Mouse (Mus musculus) frontal cortex, adult (tissue): ENCODE measurements around the gene Lrmp.
"Not testable (repeated sequence)": the region's sequence is repeated elsewhere in the genome, so short reads cannot be mapped to it uniquely, and the experiment has no call there.

ENCODE experiments used
- ATAC-seq: cut with Nextera tagmentation; 2 replicates; pipeline ENCODE4 v1.9.2; 2017; ENCODE audit warnings: mild to moderate bottlenecking, moderate library complexity, mixed read lengths; ENCODE audit not compliant: low TSS enrichment

Gene Lrmp

DNA sequence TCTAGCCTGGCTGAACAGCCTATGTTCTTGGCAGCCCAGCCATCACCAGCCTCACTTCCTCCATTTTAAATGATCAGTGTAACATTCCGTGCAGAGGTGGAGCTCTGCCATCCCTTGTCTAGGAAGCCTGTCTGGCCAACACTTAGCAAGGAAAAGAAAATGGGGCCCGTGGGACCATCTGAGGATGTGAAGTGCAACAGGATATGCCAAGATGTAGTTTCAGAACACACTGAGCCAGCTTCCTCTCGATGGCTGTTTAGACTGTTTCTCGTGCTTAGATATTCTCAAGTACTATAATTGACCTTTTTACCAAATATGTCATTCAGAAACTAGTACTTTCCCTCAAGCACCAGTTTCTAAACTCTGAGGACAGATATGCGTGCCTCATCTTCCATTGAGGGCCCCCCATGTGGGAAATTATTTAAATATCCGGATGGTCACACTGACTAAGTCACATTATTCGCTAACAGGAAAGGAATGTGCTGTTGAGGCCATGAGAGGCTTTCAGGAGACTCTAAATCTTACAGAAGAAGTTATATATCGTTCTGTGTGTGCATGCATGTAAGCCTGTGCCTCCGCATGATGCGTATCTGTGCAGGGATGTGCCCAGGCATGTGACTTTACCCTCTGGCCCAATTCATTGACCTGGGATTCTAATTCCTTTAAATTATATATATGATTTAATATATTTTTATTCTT, 11.1 kb upstream of the Lrmp start:
- ATAC-seq: no peak

DNA sequence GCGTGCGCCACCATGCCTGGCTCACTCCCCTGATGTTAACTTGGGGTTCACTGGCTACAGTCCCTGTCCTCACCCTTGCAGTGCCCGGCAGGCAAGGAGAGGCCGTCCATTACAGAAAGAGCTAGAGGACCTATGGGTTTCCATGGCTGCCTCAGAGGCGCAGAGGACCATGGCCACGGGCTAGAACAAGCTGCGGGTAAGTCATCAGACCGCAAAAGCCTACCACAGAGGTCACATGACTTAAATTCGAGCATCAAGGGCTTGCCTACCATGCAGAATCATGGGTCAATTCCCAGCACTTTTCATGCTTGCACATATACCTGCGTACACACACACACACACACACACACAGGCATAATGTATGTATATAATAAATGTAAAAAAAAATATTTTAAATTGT, 10.0 kb upstream of the Lrmp start:
- ATAC-seq: no peak

DNA sequence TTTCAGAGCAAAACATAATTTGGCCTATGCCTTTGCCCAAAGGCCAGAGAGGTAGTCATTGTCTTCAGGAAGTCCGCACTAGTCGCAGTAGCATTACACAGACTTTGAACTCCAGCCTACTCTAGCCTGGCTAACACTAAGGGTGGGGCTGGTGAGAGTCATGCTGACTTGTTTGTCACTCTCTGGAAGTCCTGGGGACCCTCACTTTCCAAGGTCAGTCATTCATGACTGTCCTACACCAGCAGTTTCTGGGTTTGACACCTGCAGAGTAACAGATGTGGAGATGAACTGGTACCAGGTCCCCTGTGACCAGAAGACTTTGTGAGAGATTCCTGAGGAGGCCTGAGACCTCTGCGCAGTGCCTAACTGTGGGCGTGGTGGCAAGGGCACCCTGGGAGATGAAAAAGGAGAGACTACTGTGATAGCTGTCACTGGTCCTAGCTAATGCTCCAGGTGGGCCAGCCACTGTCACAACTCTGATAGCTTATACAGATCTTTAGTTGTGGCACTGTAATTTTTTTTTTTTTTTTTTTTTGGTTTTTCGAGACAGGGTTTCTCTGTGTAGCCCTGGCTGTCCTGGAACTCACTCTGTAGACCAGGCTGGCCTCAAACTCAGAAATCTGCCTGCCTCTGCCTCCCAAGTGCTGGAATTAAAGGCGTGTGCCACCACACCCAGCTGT, 9.2 kb upstream of the Lrmp start:
- ATAC-seq: no peak

DNA sequence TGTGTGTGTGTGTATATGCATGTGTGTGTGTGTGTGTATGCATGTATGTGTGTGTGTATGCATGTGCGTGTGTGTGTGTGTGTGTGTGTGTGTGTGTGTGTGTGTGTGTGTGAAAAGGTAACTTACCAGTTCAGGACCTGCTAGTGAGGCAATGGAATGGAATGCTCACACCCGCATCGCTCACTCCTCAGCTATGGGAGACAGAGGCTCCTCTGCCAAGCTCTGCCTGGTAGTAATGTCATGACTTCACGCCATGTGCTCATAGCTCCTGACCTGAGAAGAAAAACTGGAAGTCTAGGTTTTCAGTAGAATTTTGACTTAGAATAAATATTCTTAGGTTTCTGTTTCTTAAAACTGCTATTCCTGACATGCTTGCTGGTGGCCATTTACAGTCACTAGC, 4.7 kb upstream of the Lrmp start:
- ATAC-seq: no peak

DNA sequence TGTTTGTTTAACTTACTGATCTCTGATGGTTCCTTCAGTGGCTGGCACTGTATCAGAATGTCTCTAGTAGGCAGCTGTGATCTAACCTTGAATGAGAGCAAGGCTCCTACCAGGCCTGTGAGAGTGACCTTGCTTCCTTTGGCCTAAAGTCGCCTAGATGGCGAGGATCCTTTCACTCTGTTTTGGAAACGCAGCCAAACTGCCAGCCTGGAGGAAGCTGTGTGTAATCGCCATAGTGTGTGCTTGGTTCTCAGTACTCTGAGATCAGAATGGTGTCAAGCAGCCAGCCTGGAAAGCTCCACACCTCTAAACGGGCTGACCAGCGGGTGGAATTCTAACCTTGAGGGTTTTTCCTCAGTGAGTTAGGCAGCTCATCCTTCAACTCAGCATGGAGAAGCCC, 2.6 kb upstream of the Lrmp start:
- ATAC-seq: no peak

DNA sequence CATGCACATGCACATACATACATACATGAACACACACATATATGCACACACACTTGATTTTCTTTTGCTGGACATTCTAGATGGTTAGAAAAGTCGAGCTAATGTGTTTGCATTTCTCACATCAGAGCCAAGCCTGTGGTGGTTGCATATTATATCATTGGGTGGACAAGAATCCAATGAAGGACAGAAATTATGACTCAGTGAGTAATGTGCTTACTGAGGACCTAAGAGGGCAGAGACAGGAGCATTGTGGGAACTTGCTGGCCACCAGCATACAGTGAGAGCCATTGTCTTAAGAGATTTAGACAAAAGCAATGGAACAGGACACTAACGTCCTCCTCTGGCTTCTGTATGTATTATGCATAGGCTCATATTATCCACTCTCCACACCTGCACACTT, 892 bp upstream of the Lrmp start:
- no peak for ATAC-seq

DNA sequence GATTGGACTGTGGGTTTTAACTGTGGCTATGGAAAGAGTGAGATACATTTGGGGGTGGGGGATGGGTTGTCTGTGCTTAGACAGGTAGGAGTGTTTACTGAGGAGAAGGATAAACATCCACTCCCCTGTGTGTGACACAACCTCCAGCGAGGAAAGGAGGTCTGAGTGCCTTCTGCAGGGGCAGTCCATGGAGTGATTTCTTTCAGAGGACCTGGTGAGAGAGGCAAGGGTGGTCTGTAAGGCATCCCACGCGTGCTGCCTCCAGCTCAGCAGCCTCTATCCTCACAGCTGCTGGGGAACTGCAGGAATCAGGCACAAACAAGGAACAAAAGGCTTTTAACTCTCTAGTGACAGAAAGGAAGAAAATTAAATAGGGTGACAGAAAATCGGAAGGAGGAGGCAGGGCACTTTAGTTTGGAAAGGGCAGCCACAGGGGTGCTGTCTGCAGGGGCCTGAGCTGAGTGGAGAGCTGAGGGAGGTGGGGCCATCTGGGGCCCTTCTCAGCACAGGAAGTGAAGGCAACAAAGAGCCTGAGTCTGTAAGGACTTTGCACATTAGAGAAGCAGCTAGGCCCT, 732 bp downstream of the Lrmp start:
- ATAC-seq: no peak

DNA sequence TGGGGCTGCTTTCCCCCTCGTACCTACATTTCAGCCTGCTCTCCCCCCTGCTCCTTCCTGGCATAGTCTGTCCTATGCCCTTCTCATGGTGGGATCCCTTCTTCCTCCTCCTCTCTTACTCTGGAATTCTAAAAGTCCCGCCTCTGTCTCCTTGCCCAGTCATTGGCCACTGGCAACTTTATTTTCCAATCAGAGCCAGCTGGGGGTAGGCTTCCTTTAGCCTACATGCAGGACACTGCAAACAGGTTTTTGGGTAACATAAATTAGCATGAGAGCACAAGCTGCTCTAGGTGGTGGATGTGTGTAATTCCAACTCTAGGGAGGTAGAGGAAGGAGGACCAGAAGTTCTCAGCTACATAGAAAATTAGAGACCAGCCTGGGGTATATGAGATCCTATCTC, 4.6 kb downstream of the Lrmp start:
- ATAC-seq: no peak

DNA sequence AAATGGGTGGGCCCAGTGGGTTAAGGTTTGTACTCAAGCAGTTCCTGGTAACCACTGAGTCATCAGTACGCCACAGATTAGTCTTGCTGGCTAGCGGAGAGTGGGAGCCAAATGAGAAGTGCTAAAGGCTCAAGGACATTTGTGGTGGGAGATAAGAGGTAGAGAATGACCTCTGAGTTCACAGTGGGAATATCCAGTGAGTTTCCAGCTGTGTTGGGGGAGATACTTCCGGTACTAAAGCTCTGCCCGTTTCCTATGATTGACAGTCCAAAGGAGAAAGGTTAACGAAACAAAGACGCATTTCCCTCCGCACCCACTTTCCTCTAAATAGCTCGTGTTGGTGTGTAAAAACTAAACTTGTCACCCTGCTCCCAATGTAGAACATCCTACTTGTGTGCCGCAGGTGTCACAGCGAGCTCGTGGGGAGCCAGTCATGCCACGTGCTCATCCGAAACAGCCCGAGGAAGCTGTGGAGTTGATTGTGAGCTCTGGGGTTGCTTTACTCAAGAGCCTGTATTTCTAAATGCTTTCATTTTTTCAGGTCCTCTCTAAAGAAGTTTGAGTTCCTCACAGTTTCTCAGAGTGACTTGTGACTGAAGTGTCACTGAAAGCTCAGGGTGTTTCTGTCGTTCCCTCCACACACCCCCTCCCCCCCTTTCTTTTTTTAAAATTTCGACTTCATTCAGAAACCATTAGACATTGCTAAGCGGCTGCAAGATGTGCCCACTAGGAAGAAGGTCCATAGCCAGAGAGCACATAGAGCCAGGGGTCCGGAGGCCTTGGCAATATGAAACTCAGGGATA, 5.5 kb downstream of the Lrmp start:
- peak; percentile 86 for ATAC-seq

DNA sequence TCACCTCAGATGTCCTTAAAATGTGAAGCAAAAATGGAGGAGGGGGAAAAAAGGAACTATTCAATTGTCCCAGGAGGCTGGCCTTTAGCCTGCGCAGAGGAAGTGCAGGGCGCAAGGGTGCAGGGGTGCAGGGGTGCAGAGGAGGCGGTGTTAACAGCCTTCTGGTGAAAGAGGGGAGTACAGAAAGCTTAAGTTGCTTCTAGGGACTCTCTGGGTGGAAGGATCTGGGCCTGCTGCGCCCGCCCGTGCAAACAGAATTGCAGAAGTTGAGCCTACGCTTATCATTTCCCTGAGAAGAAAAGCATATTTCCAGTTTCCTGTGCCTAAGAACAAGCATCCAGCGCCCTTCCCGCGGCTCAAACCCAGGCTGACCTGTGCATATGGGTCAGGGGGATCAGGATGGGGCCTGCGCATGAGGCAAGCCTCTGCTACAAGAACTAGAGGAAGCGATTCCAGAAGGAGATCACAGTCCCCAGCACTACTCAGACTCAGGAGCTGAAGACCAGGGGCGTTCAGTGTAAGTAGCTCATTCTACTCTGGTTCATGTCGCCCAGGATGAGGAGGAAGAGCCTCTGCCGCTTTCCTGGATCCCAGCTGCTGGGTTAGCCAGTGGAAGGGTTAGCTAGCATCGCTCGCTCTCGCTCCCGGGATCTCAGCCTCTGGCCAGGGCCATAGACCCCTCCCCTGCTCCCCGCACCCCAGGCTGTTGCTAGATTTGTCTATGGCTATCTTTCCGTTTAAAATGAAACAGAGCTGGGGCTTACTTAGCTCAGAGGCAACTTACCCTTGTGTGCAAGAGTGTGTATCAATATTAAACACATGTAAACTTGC, 6.4 kb downstream of the Lrmp start:
- ATAC-seq: no peak

DNA sequence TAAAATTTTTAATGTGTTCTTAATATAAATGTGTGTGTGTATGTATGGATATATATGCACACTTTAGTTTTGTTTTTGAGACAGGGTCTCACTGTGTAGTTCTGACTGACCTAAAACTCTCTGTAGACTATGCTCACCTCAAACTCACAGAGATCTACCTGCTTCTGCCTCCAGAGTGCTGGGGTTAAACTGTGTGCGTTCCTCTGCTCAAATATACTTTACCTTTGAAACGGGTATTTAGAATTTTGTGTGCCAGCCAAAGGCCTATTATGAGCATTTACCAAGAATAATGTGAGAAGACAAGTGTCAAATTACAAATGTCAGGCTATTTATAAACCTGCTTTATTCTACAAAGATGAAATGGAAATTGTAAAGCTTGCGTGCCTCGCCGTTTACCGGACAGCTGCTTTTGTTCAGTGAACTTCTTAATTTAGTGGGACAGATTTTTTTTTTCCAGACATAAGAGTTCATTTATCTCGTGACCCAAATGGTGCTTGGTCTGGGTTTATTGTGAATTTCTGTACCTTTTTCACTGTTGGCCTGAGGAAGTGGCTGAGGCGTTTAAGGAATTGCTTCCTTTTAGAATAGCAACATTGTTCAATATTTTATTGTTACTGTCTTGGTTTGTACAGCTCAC, 7.1 kb downstream of the Lrmp start:
- no peak for ATAC-seq

DNA sequence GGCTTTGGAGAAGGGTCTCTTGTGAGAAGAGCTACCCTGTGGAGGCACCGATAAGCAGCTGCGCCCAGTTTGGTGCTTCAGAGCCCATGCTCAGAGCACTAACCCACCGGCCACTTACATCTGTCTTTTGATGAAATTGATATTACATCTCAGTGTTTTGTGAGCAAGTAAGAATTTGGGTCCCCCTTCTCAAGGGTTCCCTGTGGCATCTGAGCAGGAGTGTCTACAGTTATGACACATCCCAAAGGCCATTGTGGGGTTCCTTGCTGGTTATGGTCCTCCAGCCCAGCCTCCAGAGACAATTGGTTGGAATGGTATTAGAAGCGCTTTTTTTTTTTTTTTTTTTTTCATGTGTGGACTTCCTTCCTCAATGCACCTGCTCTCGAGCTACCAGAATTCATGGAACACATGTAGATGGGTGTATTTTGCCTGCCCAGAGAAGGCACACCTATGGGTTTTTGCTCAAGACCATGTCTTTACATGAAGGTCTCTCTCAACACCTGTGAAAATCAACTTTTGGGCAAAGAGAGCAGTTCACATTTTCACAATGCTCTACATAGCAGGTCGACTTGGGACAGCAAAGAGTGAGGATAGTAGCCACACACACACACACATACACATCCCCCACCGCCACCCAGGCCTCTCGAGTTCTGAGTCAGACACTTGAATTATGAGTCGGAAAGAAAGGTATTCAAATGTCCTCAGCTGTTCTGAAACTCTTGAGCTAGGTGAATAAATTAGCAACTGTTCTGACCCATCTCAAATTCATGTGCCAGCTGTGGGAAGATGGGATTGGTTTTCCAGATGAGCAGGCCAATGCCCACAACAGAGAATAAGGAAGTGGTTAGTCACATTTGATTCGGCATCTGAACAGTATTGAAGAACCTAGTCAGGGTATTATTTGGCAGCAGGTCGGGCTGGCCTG, 7.9 kb downstream of the Lrmp start:
- ATAC-seq: no peak

DNA sequence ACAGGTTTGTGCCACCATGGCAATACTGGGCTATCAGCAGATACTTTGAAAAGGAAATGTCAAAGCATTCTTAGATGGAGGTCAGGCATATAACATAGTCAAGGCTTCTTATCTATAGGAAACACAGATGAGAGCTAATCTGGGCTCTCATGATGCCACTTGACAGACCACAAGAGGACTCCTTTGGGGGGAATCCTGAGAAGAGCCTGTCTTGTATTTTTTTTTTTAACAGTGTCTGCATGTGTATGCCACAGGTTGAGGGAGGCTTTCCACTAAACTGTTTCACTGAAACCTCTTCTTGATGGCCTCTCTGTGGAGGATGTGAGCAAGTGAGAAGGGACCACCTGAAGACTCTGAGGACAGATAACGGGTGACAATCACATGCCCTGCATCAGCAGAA, 9.2 kb downstream of the Lrmp start:
- no peak for ATAC-seq

DNA sequence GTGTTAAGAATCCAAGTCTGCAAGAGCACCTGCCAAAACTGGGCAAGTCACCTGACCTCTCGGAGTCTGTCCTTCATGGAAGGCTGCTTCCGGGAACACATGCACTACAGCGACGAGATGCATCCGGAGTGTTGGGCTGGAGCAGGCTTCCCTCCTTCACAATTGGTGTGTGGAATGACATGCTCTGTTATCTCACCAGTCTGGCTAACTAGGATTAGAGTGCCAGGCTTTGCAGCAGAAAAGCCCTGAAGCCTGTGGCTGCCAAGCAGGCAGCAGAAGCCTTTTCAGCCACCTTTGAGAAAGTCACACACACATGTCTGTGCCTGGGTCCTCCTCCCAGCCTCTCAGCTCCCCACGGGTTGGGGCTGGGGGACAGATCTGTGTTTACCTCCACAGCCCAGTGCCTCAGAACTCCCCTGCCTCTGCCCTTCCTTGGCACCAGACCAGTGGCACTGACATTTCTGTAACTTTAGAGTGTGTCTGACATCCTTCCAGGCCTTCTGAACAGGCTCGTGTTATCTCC, 10.2 kb downstream of the Lrmp start:
- ATAC-seq: peak; percentile 32; the same call in 1 of the 2 replicates

DNA sequence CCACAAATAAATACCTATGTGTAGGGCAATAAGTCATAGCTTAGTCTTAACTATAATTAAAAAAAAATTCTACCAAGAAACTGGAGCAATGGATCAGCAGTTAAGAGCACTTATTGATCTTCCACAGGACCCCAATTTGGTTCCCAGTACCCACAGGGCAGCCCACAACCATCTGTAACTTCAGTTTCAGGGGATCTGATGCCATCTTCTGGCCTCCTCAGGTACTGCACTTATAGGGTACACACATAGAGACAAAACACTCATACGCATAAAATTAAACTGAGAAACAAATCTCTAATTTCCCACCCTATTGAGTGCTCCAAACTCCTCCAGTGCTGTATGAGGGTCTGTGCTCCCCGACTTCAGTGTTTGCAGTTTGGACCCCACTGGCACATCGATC, 12.2 kb downstream of the Lrmp start:
- ATAC-seq: no peak

DNA sequence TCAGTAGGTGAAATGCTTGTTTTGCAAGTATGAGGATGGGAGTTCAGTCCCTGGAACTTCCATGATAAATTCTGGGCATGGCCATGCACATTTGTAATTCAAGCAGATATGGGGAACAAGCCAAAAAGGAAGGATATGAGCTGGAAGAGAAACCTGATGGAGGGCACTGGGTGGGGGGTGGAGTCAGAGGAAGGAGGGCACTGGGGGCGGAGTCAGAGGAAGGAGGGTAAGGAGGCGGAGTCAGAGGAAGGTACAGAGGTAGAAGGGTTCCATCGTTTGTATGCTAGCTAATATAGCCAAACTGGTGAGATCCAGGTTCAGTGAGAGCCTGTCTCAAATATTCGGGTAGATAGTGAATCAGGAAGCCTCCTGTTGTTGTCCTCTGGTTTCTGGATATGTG, 14.1 kb downstream of the Lrmp start:
- no peak for ATAC-seq

DNA sequence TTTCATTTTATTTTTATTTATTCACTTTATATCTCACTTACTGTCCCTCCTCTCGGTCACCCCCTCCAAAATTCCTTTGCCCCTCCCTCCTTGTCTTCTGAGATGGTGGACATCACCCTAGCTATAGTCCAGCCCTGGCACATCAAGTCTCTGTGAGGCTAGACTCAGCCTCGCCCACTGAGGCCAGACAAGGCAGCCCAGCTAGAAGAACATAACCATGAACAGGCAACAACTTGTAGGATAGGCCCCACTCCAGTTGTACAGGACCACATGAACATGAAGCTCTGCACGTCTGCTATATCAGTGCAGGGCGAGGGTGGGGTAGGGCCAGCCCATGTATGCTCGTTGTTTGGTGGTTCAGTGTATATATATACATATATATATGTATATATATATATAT, 16.5 kb downstream of the Lrmp start:
- no peak for ATAC-seq

DNA sequence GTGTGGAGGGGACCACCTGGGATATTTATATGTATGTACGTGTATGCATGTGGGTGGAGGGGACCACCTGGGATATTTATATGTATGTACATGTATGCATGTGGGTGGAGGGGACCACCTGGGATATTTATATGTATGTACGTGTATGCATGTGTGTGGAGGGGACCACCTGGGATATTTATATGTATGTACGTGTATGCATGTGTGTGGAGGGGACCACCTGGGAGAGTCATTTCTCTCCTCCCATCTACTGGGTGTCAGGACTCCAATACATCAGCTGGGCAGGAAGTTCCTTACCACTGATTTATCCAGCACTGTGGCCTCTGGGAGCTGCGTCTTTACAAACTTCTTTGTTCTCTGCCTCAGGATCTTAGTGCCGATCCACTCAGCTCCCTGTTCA, 17.5 kb downstream of the Lrmp start:
- not testable (repeated sequence) for ATAC-seq

DNA sequence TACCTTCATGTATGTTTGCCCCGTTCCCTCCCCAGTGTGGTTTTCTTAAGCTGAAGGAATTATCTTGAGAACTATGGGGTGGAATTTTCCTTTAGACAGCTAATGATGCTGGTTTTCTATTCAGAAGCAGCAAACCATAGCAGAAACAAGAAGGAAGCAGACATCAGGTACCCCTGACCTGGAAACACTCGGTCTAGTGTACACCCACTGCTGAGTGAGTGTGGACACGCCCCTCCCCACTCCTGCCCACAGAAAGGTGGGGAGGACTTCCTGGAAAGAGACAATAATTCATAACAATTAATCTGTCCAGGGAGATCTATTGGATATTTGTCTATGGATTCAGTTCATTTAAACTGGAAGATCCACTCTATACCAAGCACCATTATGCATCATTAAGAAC, 19.8 kb downstream of the Lrmp start:
- ATAC-seq: no peak

DNA sequence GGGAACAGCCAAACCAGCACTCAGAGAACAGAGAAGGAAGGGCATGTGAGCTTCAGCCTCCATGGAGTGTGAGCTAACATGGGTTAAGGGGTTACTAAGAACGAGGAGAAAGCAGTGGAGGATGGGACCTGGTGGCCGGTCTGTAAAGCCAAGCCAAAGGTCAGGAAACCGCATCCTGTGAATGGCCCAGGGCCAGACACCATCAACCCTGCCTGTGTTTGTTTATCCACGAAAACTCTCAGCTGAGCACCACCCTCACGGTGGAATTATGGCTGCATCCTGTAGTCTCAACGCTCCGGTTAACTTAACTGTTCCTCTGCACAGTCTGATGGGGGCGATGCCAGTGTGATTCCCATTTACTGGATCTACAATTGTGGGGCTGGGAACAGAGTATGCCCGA, 20.4 kb downstream of the Lrmp start:
- no peak for ATAC-seq
